Mouse (Mus musculus): ENCODE results near the gene Tmem151b.

- no peak for TF ChIP-seq CTCF (IDR thresholded peaks at IDR 0.05; ENCODE audit: insufficient read depth, low read depth, low read length)
- no peak for TF ChIP-seq POLR2A (IDR thresholded peaks at IDR 0.05; ENCODE audit: insufficient read depth, low read depth, low read length)
Measured at GRCm38 (mm10) chr17:45542705-45543104, 6.8 kb downstream of the Tmem151b start.
